ENCODE assay signal across 11 mouse cellular contexts in the genomic region with DNA sequence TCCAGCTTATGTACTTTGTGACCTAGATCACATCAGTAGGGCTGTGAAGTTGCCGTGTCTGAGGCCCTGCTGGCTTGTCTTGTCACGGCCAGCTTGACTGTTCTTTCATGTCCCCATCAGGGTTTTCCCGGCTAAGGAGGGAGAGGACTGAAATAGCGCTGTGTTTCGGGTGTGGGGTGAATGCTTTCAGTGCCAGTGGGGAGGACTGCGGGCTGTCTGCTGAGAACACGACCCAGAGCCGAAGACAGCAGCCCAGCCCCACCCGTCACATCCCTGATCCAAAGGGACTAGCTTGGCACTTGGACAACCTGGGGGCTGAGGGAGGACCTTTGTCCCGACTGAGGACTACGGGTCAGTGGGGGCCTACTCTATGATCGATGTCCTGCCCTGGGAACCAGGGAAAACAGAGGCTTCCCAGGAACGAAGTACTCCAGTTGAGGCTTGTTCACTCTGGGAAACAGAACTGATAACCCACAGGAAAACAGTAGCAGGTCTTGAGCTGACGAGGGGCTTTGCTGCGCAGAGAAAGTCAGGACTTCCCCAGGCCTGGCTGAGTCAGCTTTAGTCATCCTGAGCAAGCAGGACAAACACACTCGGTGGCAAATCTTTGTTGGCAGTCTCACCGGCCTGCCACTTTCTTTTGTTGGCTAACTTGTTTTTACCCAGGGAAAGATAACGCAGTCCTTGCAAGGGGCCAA. TPM values are rescaled to one million over a fixed set of nuclear protein-coding genes. Genes with fewer than 3 reads are reported as not detected.
DNase-seq lines count a peak whose midpoint lies in the region; ATAC-seq and TF ChIP-seq lines count a peak whose summit lies in the region.
"Had no signal": no experiment of that assay in that cellular context is flagged by ENCODE, and none has a peak within 500 bp of the region (broad histone marks: within the 10 kb centered on the region; RNA-seq: fewer than 3 reads in every experiment).

No protein-coding gene starts in this region.

- ATAC-seq in lung, postnatal 0 days: peak; percentile 51
- ATAC-seq in forebrain, embryonic 14.5 days: no peak

- peak; percentile 72 for DNase-seq in gastrocnemius, adult 2 months
- DNase-seq in gastrocnemius, postnatal 4 days (ENCODE audit: low spot score in 2 of 2): no peak
- peak; percentile 73 for DNase-seq in Muller cell, postnatal 12 days (ENCODE audit: inconsistent ontology term)
- DNase-seq in heart, embryonic 10.5 days (ENCODE audit: low spot score): no peak
- DNase-seq in lung, postnatal 0 days (ENCODE audit: low spot score): peak; percentile 85
- DNase-seq in forebrain, embryonic 14.5 days (ENCODE audit: low spot score): no peak
- no peak for DNase-seq in retina, embryonic 14.5 days (ENCODE audit: low spot score)
- no peak for DNase-seq in kidney, adult 8-10 months

- peak overlapping the region; percentile 17 for H3K4me3 ChIP-seq in gastrocnemius, adult 2 months
- peak overlapping the region; percentile 30 for H3K4me3 ChIP-seq in heart, embryonic 10.5 days
- no peak overlapping the region for H3K4me3 ChIP-seq in lung, postnatal 0 days (ENCODE audit: low read depth, low read length)
- H3K4me3 ChIP-seq in forebrain, embryonic 14.5 days (ENCODE audit: low read depth, low read length): no peak overlapping the region
- H3K4me3 ChIP-seq: erythroblast, embryonic 14.5 days; neural tube, embryonic 12.5 days had no signal

- peaks cover 69% of the 10 kb centered on the region for H3K4me1 ChIP-seq in heart, embryonic 10.5 days
- H3K4me1 ChIP-seq in lung, postnatal 0 days (ENCODE audit: insufficient read depth, low read depth, low read length): peaks cover 24% of the 10 kb centered on the region
- no peaks in the 10 kb centered on the region for H3K4me1 ChIP-seq in forebrain, embryonic 14.5 days (ENCODE audit: control insufficient read depth, insufficient read depth, low read length)
- H3K4me1 ChIP-seq: neural tube, embryonic 12.5 days had no signal

- peak overlapping the region; percentile 89 for H3K27ac ChIP-seq in gastrocnemius, adult 2 months
- H3K27ac ChIP-seq in heart, embryonic 10.5 days: peak overlapping the region; percentile 77
- peak overlapping the region; percentile 77 for H3K27ac ChIP-seq in lung, postnatal 0 days (ENCODE audit: low read length)
- no peak overlapping the region for H3K27ac ChIP-seq in forebrain, embryonic 14.5 days (ENCODE audit: low read depth, low read length)
- H3K27ac ChIP-seq: neural tube, embryonic 12.5 days had no signal

- H3K36me3 ChIP-seq in heart, embryonic 10.5 days: no peaks in the 10 kb centered on the region
- 0 out of 2 replicates have a peak, but pooled peaks cover 8% of the 10 kb centered on the region for H3K36me3 ChIP-seq in lung, postnatal 0 days (ENCODE audit: insufficient read depth, low read length)
- peaks cover 41% of the 10 kb centered on the region for H3K36me3 ChIP-seq in forebrain, embryonic 14.5 days (ENCODE audit: control insufficient read depth, insufficient read depth, low read length)

- no peak for TF ChIP-seq CTCF in gastrocnemius, adult 2 months (IDR thresholded peaks at IDR 0.05)
- TF ChIP-seq CTCF in lung, postnatal 0 days (IDR thresholded peaks at IDR 0.05): no peak

- no peak overlapping the region for H3K9ac ChIP-seq in lung, postnatal 0 days (replicated peaks; ENCODE audit: low read depth)
- H3K9ac ChIP-seq in forebrain, embryonic 14.5 days (ENCODE audit: low read length): no peak overlapping the region
- H3K9ac ChIP-seq: neural tube, embryonic 12.5 days had no signal

- no peak overlapping the region for H3K4me2 ChIP-seq in lung, postnatal 0 days (replicated peaks; ENCODE audit: low read depth, low read length)
- H3K4me2 ChIP-seq in forebrain, embryonic 14.5 days (ENCODE audit: low read length): no peak overlapping the region
- H3K4me2 ChIP-seq: neural tube, embryonic 12.5 days had no signal

- WGBS in heart, embryonic 10.5 days: 26% methylated on average over 18 of the region's 18 CpGs
- 35% methylated on average over 18 of the region's 18 CpGs for WGBS in lung, postnatal 0 days
- WGBS in forebrain, embryonic 14.5 days: 74% methylated on average over 18 of the region's 18 CpGs

- H3K27me3 ChIP-seq in heart, embryonic 10.5 days (ENCODE audit: insufficient read depth, poor library complexity, severe bottlenecking): peaks cover 12% of the 10 kb centered on the region; the same call in 1 of the 2 replicates
- no peaks in the 10 kb centered on the region for H3K27me3 ChIP-seq in lung, postnatal 0 days (replicated peaks; ENCODE audit: insufficient read depth, low read length)
- no peaks in the 10 kb centered on the region for H3K27me3 ChIP-seq in forebrain, embryonic 14.5 days (replicated peaks; ENCODE audit: control insufficient read depth, insufficient read depth, low read length)
- H3K27me3 ChIP-seq: neural tube, embryonic 12.5 days had no signal

- no peaks in the 10 kb centered on the region for H3K9me3 ChIP-seq in heart, embryonic 10.5 days
- no peaks in the 10 kb centered on the region for H3K9me3 ChIP-seq in lung, postnatal 0 days (ENCODE audit: low read length)
- H3K9me3 ChIP-seq in forebrain, embryonic 14.5 days (replicated peaks; ENCODE audit: control insufficient read depth, low read length): no peaks in the 10 kb centered on the region
- H3K9me3 ChIP-seq: G1E; neural tube, embryonic 12.5 days had no signal

- TF ChIP-seq EP300 in lung, postnatal 0 days (IDR thresholded peaks at IDR 0.05): peak; percentile 24

- intact Hi-C loops in gastrocnemius, adult 2 months (cut with DNase I): no loop called here

RNA-seq across cellular contexts. Expression of a gene that starts 23.9 kb away (rescaled TPM):
- 100 to 1,000 TPM; 151 to 206 TPM for total RNA-seq in gastrocnemius, adult 2 months (2021)
- total RNA-seq in gastrocnemius, postnatal 4 days (2021): 100 to 1,000 TPM; 106 to 117 TPM
- polyA plus RNA-seq in heart, embryonic 10.5 days (2016; fragmentation: Nextera tagmentation; extraction: Ambion mirVana): 56.1 and 80.1 TPM in 2 replicates
- polyA plus RNA-seq in lung, postnatal 0 days (2015; fragmentation: Nextera tagmentation; extraction: Ambion mirVana): 71.1 and 74.4 TPM in 2 replicates
- 94.2 and 101 TPM in 2 replicates for polyA plus RNA-seq in forebrain, embryonic 14.5 days (2014; fragmentation: Nextera tagmentation; extraction: Ambion mirVana)

RNA-seq across cellular contexts. Expression of a gene that starts 32.5 kb away (rescaled TPM):
- total RNA-seq in gastrocnemius, adult 2 months (2021): 10 to 100 TPM; 19.0 to 41.6 TPM
- 10 to 100 TPM; 22.2 to 25.0 TPM for total RNA-seq in gastrocnemius, postnatal 4 days (2021)
- polyA plus RNA-seq in heart, embryonic 10.5 days (2016; fragmentation: Nextera tagmentation; extraction: Ambion mirVana): 5.5 and 6.4 TPM in 2 replicates
- 18.2 and 24.0 TPM in 2 replicates for polyA plus RNA-seq in lung, postnatal 0 days (2015; fragmentation: Nextera tagmentation; extraction: Ambion mirVana)
- polyA plus RNA-seq in forebrain, embryonic 14.5 days (2014; fragmentation: Nextera tagmentation; extraction: Ambion mirVana): 6.5 and 9.1 TPM in 2 replicates

RNA-seq across cellular contexts. Expression of a gene that starts 50.7 kb away (rescaled TPM):
- 1 to 10 TPM; 2.4 to 5.7 TPM for total RNA-seq in gastrocnemius, adult 2 months (2021)
- 1 to 10 TPM; 7.5 to 9.0 TPM for total RNA-seq in gastrocnemius, postnatal 4 days (2021)
- 13.6 and 15.8 TPM in 2 replicates for polyA plus RNA-seq in heart, embryonic 10.5 days (2016; fragmentation: Nextera tagmentation; extraction: Ambion mirVana)
- 18.5 and 21.2 TPM in 2 replicates for polyA plus RNA-seq in lung, postnatal 0 days (2015; fragmentation: Nextera tagmentation; extraction: Ambion mirVana)
- 2.7 and 3.4 TPM in 2 replicates for polyA plus RNA-seq in forebrain, embryonic 14.5 days (2014; fragmentation: Nextera tagmentation; extraction: Ambion mirVana)

RNA-seq across cellular contexts. Expression of a gene that starts 54.1 kb away (rescaled TPM):
- 10 to 100 TPM; 33.4 to 41.9 TPM for total RNA-seq in gastrocnemius, adult 2 months (2021)
- 10 to 100 TPM; 16.4 to 24.5 TPM for total RNA-seq in gastrocnemius, postnatal 4 days (2021)
- polyA plus RNA-seq in heart, embryonic 10.5 days (2016; fragmentation: Nextera tagmentation; extraction: Ambion mirVana): 0.76 and 0.78 TPM in 2 replicates
- 12.4 and 15.7 TPM in 2 replicates for polyA plus RNA-seq in lung, postnatal 0 days (2015; fragmentation: Nextera tagmentation; extraction: Ambion mirVana)
- polyA plus RNA-seq in forebrain, embryonic 14.5 days (2014; fragmentation: Nextera tagmentation; extraction: Ambion mirVana): 0.77 and 0.86 TPM in 2 replicates

Comparison
In these comparisons a context has a peak if more than half of its experiments do, and no peak if none do; other contexts are left out.
1. DNase-seq: peak in gastrocnemius, adult 2 months (single experiment), Muller cell, postnatal 12 days (single experiment) and lung, postnatal 0 days (single experiment); none in gastrocnemius, postnatal 4 days (0 of 2), heart, embryonic 10.5 days (single experiment), forebrain, embryonic 14.5 days (single experiment), retina, embryonic 14.5 days (single experiment) and kidney, adult 8-10 months (0 of 2).
2. H3K4me3 ChIP-seq: peak in gastrocnemius, adult 2 months (single experiment) and heart, embryonic 10.5 days (single experiment); none in lung, postnatal 0 days (single experiment) and forebrain, embryonic 14.5 days (single experiment).